Mouse (Mus musculus) MEL (cell line): ENCODE measurements around the gene Rex1bd.

ENCODE experiments used
- CTCF ChIP-seq, 3 experiments: IDR thresholded peaks in 2 of 3; conservative IDR thresholded peaks in 1 of 3; 2 replicates each; pipeline ENCODE4 v1.5.1; 2011 to 2012; ENCODE audit warnings: low read length in 3 of 3, low read depth in 2 of 3, mild to moderate bottlenecking in 2 of 3, improper control_type of control experiment in 1 of 3, inconsistent platforms in 1 of 3, mixed read lengths in 1 of 3, moderate library complexity in 1 of 3; ENCODE audit not compliant: control insufficient read depth in 1 of 3, insufficient read depth in 1 of 3, poor library complexity in 1 of 3, severe bottlenecking in 1 of 3
- ELF1 ChIP-seq: IDR thresholded peaks from 2 replicates; pipeline ENCODE4 v1.6.1; 2014; ENCODE audit warnings: low read depth, mild to moderate bottlenecking, inconsistent platforms, low read length, improper control_type of control experiment, moderate library complexity
- EP300 ChIP-seq, 2 experiments: IDR thresholded peaks; 2 replicates each; pipeline ENCODE4 v1.6.1; 2011; ENCODE audit warnings: improper control_type of control experiment in 2 of 2, low read length in 2 of 2, low read depth in 1 of 2, mild to moderate bottlenecking in 1 of 2
- GATA1 ChIP-seq: IDR thresholded peaks from 2 replicates; pipeline ENCODE4 v1.6.1; 2011; ENCODE audit warnings: low read depth, low read length, improper control_type of control experiment
- NELFE ChIP-seq: IDR thresholded peaks from 2 replicates; pipeline ENCODE4 v1.6.1; 2011; ENCODE audit warnings: low read depth, low read length, improper control_type of control experiment
- TCF12 ChIP-seq: IDR thresholded peaks from 2 replicates; pipeline ENCODE4 v1.6.1; 2014; ENCODE audit warnings: low read depth, mild to moderate bottlenecking, inconsistent platforms, low read length, improper control_type of control experiment, moderate library complexity
- USF2 ChIP-seq, 2 experiments: IDR thresholded peaks; 2 replicates each; pipeline ENCODE4 v1.6.1; 2011 to 2012; ENCODE audit warnings: improper control_type of control experiment in 2 of 2, low read length in 2 of 2, borderline replicate concordance in 1 of 2, inconsistent platforms in 1 of 2, low read depth in 1 of 2, mild to moderate bottlenecking in 1 of 2; ENCODE audit not compliant: insufficient read depth in 1 of 2
- ZC3H11A ChIP-seq: IDR thresholded peaks from 2 replicates; pipeline ENCODE4 v1.6.1; 2012; ENCODE audit warnings: low read depth, mild to moderate bottlenecking, inconsistent platforms, low read length, improper control_type of control experiment

GRCm38 (mm10) chr8:70471856-70472255 is 34.7 kb downstream of the Rex1bd start:
- no peak for TF ChIP-seq USF2 (IDR thresholded peaks at IDR 0.05; ENCODE audit: borderline replicate concordance in 1 of 2, insufficient read depth in 1 of 2, low read depth in 1 of 2, low read length in 2 of 2)
- no peak for TF ChIP-seq EP300 (IDR thresholded peaks at IDR 0.05; ENCODE audit: low read depth in 1 of 2, low read length in 2 of 2)
- no peak for TF ChIP-seq TCF12
- TF ChIP-seq CTCF (IDR thresholded peaks at IDR 0.05 in 2 of 3, conservative IDR thresholded peaks at IDR 0.05 in 1 of 3; ENCODE audit: control insufficient read depth in 1 of 3, insufficient read depth in 1 of 3, low read depth in 2 of 3, low read length in 3 of 3, poor library complexity in 1 of 3, severe bottlenecking in 1 of 3), result no peak
- no peak for TF ChIP-seq ZC3H11A
- TF ChIP-seq ELF1, result no peak
- no peak for TF ChIP-seq GATA1
- no peak for TF ChIP-seq NELFE
